Mouse (Mus musculus): ENCODE measurements around the gene Slc8a2.

Slc8a2 gene

DNA sequence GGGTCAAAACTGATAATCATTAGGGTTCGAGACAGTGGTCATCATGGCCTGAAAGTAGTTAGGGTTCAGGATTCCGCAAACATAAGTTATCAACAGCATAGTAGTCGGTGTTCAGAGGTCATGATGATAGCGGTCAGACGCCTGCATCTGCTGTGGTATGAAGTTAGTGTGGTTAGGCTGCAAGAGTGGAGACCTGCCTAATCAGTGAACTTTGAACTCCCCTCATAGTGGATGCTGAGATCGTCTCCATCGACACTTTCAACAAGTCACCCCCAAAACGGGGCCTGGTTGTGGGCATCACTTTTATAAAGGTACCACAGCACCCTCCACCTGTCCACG lies 9.4 kb upstream of the Slc8a2 start:
- in situ Hi-C loops (cut with MboI, MseI): no loop called here

DNA sequence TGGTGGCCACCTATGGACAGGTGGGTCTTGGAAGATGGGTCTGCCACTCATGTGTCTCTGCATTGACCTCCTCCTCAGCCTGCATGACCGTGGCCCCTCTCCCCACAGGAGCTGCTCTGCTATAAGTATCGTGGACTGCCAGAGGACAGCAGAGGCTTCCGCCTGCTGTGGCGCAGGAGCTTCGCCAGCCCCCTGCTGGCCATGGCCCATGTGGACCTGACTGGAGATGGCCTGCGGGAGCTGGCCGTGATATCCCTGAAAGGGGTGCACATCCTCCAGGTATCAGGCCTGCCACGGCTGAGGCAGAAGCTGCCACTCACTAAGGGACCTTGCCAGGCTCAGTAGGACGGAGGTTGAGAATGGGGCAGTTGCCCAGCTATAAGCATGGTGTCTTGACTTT lies 3.8 kb upstream of the Slc8a2 start:
- in situ Hi-C loops (cut with MboI, MseI): no loop called here

DNA sequence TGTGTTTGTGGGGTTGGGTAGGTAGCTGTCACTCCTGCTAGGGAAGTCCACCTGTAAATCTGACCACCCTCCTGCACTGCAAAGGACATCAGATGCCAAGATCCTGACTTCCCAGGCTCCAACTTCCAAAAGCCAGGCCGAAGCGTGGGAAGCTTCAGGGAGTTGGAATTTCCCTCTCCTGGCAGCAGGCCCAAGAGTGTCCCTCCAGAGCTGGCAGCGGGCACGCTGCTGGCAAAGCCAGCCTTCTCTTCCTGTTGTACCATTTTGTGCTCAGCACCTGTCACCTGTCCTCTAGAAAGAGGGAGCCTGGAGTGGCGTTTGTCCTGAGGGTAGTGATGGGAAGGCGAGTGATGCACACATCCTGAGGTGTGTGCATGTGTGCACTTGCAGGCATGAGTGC lies 1.3 kb upstream of the Slc8a2 start:
- in situ Hi-C loops (cut with MboI, MseI): no loop called here

DNA sequence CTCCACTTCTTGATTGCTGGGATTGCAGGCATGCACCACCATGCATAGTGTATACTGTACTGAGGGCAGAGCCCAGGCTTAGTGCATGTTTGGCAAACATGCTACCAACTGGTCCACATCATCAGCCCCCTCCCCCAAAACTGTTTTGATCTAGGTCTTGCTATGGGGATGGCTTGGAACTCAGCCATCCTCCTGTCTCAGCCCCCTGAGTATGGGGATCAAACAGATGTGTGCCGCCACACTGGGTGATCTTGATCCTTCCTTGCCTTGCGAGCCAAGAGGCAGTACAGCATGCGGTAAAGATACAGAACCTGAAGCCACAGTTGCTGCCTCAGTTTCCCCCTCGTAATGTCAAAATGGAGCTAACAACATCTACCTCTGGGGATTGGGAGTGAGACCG lies 727 bp upstream of the Slc8a2 start:
- in situ Hi-C loops (cut with MboI, MseI): no loop called here

- in situ Hi-C loops (cut with MboI, MseI): no loop called here
Measured at GRCm38 (mm10) chr7:16129846-16130691, 443 bp downstream of the Slc8a2 start.

DNA sequence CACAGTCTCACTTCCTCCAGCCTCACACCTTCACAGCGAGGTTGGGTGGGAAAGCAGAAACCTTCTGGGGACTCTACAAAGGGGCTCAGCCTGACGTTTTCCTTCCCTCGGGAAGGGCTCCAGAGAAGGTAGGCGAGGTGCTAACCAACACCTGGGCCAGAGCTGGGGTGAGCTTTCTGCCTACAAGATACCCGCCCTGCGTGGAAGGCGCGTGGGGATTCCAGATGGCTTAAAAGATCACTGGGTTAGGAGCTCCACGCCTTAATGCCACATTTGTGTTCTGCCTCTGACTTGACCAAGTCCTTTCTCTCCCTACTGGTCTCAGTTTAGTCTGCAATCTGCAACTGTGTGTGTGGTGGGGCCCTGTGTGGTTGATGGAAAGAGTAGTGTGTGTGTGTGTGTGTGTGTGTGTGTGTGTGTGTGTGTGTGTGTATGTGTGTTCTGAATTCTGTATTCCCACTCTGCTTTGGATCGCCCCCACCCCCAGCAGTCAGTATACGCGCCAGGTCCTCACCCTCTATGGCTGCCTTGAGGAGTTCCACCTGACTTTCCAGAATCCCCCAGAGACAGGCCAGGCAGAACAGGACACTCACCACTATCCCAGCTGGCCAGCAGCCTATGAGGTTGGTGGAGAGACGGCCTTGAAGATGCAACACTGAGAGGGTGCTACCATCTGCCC lies 1.5 kb downstream of the Slc8a2 start:
- in situ Hi-C loops (cut with MboI, MseI): no loop called here

DNA sequence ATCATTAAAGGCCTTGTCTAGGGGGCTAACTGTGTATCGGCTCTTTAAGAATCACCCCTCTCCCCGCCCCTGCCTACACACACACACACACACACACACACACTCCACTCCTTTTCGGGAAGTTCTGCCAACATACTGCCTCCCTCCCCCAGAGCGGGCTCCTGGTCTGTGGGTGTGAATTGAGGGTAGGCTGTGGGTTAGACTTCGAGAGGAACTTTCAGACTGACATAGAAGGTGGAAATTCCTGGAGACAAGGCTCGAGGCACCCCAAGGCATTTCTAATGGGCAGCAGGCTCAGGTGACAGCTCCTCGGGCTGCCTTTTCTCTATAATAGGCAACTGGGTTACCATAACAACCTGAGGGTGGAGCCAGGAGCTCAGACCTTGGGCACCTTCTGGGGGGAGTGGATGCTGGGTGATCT lies 2.5 kb downstream of the Slc8a2 start:
- in situ Hi-C loops (cut with MboI, MseI): no loop called here

DNA sequence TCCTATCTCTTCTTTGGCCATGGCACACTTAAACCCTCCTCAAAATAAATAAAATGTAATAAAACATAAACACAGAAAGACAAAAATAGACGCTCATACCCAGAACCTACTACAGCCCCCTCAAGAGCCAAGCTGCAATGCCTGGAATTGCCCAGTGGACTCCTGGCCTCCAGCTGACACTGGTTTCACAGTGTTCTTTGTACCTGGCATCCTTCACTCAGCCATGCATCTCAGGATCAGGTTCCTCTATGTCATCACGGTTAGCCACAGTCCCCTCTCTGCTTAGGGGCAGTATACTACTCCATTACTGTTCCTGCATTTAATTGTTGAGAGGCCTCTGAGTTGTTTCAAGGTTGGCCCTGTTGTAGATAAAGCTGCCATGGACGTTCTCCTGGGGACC lies 3.3 kb downstream of the Slc8a2 start:
- in situ Hi-C loops (cut with MboI, MseI): no loop called here

DNA sequence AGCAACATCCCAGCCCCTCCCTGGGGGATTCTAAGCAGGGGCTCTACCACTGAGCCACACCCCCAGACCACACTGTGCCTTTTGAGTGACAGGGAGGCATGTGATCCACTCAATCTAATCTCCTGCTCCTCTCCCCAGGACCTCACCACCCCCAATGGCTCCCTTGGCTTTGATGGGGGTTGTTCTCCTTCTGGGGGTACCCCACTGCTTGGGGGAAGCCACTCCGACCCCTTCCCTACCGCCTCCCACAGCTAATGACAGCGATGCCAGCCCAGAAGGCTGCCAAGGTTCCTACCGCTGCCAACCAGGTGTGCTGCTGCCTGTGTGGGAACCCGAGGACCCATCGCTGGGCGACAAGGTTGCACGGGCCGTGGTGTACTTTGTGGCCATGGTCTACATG lies 4.1 kb downstream of the Slc8a2 start:
- in situ Hi-C loops (cut with MboI, MseI): no loop called here

GRCm38 (mm10) chr7:16134951-16135392 lies 5.3 kb downstream of the Slc8a2 start:
- in situ Hi-C loops (cut with MboI, MseI): no loop called here

DNA sequence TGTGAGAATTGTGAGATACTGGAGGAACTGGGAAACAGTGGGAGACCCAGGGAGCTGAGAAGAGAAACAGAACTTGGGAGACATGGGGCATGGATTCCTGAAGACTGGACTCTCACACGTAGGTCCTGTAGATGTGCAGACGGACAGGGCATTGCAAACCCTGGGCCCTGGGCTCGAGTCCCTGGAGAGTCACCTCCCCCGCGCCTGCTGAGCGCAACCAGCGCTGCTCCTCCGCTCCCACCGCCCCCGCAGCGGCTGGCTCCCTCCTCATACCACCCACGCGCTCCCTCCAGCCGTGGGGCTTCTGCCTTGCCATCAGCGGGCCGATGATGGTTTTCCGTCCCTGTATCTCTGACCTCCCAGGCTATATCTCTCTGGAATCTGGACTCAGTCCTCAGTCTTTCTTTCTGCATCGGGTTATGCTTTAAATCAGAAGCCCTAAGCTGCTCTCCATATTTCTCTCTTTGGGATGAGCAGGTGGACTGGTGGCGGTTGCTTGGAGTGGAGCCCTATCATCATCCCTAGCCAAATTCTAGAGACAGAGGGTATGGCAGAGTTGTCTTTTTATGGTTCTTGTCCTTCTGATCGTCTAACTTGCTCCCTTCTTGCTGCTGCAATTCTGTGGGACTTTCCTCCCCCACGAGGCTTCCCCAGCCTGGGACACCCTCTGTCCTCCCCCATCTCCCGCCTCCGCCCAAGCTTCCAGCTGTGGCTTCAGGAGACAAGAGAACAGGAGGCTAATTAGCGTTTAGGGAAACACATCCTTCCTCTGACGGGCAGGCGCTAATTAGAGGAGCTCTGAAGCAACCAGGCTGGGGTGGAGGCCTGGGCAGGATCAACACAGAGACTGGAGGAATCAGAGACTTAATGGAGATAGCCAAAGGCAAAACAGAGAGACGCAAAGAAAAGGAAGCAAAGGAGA lies 17.1 kb downstream of the Slc8a2 start:
- in situ Hi-C loops (cut with MboI, MseI): loop anchor here (5.0 kb wide), 2 partner anchors 36 to 64 kb away; no protein-coding TSS in a partner anchor

DNA sequence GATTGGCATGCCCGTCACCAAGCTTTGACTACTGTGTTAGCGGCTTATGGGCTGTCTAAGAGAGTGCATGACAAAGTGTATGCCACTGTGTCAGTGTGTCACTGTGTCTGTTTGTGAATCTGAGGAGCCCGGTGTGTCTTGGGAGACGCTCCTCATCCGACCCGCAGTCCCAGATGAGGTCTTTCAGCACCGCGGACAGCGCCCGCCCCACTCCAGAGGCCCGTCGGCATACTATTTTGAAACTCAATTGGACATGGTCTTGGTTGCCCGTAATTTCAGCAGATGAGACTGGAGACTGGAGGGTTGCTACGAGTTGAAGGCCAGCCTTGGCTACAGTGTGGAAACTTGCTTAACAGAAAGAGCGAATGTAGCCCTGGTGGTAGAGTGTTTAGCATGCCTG lies 18.0 kb downstream of the Slc8a2 start:
- in situ Hi-C loops (cut with MboI, MseI): loop anchor here (5.0 kb wide), 2 partner anchors 35 to 65 kb away; no protein-coding TSS in a partner anchor

DNA sequence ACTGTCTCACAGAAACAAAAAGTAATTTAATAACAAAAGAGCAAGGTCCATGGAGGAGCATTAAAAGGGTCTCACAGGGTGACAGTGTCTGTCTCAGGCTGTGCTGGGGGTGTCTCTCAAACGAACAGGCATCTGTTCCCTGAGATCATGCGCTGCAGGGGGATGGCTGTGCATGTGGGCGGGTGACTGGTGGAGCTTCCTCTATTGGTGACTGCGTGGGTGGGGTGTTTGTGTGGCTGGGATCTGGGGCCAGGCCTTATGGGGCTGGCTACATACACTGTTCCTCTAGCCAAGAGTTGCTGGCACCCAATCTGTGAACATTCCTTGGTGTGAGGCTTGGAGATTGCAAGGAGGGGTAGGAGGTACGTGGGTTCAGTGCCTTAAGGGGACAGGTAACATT lies 19.6 kb downstream of the Slc8a2 start:
- in situ Hi-C loops (cut with MboI, MseI): loop anchor here (5.0 kb wide), 2 partner anchors 33 to 67 kb away; no protein-coding TSS in a partner anchor

GRCm38 (mm10) chr7:16150191-16151145 lies 20.8 kb downstream of the Slc8a2 start:
- in situ Hi-C loops (cut with MboI, MseI): no loop called here

DNA sequence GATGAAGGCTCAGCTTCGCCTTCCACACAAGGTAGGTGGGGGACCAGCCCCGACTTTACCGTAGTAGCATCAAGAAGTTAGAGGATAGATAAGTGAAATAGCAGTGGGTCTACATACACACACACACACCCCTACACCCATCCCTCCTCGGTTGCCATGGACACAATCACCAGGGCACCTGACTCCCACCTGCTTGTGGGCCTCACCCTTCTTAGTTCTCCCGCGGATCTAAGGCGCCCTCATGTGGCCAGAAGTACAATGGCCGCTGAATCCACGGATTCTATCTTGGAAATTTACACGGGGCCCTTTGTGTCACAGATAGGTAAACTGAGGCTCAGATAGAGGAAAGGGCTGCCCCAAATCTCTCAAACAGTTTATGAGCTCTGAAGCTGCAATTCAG lies 23.9 kb downstream of the Slc8a2 start:
- in situ Hi-C loops (cut with MboI, MseI): no loop called here

- in situ Hi-C loops (cut with MboI, MseI): no loop called here
Measured at GRCm38 (mm10) chr7:16155132-16155872, 25.7 kb downstream of the Slc8a2 start.

- in situ Hi-C loops (cut with MboI, MseI): no loop called here
Measured at GRCm38 (mm10) chr7:16156105-16156714, 26.6 kb downstream of the Slc8a2 start.

DNA sequence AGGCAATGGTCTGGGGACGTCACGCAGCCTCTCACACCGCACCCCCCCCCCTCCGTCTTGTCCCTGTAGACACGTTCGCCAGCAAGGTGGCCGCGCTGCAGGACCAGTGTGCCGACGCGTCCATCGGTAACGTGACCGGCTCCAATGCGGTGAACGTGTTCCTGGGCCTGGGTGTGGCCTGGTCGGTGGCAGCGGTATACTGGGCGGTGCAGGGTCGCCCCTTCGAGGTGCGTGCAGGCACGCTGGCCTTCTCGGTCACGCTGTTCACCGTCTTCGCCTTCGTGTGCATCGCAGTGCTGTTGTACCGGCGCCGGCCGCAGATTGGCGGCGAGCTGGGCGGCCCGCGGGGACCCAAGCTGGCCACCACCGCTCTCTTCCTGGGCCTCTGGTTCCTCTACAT lies 29.1 kb downstream of the Slc8a2 start:
- in situ Hi-C loops (cut with MboI, MseI): no loop called here

DNA sequence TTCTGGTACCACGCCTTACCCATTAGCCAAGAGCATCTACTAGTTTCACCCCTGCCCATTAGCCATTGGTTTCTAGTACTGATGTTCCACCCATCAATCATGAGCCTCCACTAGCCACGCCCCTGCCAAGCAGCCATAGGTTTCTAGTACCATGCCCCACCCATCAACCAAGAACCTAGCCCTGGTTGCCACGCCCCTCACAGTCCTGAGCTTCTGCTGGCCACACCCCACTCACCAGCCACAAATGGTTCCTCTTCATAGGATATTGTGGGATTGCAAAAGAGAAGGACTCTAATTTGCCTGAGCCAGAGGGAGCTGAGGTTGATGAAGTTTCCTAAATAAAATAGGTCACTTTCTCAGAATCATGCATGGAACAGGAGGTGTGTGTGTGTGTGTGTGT lies 31.1 kb downstream of the Slc8a2 start:
- in situ Hi-C loops (cut with MboI, MseI): no loop called here

DNA sequence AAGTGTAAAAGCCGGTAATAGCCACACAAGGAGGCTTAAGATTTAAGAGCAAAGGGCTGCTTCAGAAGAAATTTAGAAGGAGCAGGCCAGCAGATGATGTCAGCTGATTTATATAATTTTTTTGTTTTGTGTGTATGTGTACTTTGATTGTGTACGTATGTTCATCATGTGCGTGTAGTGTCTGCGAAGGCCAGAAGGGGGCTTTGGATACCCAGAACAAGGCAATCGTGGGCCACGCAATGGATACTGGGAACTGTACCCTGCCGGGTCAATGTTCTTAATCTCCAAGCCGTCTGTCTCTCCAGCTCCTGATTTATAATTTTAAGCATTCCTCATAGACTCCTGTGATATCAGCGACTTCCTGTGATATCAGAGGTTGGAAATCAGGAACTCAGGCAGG lies 31.7 kb downstream of the Slc8a2 start:
- in situ Hi-C loops (cut with MboI, MseI): no loop called here
